Mouse (Mus musculus): Measurements from ENCODE around the gene Smndc1. TPM values are rescaled to one million over a fixed set of nuclear protein-coding genes. Genes with fewer than 3 reads are reported as not detected.
"Not testable (repeated sequence)": the region's sequence is repeated elsewhere in the genome, so short reads cannot be mapped to it uniquely, and the experiment has no call there.

Gene Smndc1
- polyA plus RNA-seq, 1 experiment from 2014 or later: 61.2 TPM

GRCm38 (mm10) chr19:53404837-53405356 lies 14.5 kb upstream of the Smndc1 start:
- Histone ChIP-seq H3K36me3 (ENCODE audit: control insufficient read depth, insufficient read depth, low read length) (no peaks in the 10 kb centered on the region), H3K4me3 (ENCODE audit: low read depth, low read length) (no peak overlapping the region), H3K27ac (ENCODE audit: low read depth, low read length) (no peak overlapping the region), H3K4me2 (no peak overlapping the region), H3K27me3 (ENCODE audit: control insufficient read depth, insufficient read depth, low read length) (no peaks in the 10 kb centered on the region), H3K4me1 (ENCODE audit: control insufficient read depth, insufficient read depth, low read length) (no peaks in the 10 kb centered on the region), H3K9me3 (ENCODE audit: control insufficient read depth, low read length) (no peaks in the 10 kb centered on the region), H3K9ac (ENCODE audit: low read length) (no peak overlapping the region)
- WGBS: 84% methylated on average over 18 of the region's 18 CpGs
- no peak for DNase-seq (ENCODE audit: low spot score, missing footprints)
- ATAC-seq (ENCODE audit: low FRiP score): no peak

- ATAC-seq (ENCODE audit: low FRiP score) (no peak), DNase-seq (ENCODE audit: low spot score, missing footprints) (no peak)
- WGBS: 95% methylated on average over 10 of the region's 10 CpGs
- Histone ChIP-seq H3K36me3 (ENCODE audit: control insufficient read depth, insufficient read depth, low read length) (no peaks in the 10 kb centered on the region), H3K4me2 (no peak overlapping the region), H3K9me3 (ENCODE audit: control insufficient read depth, low read length) (no peaks in the 10 kb centered on the region), H3K4me3 (ENCODE audit: low read depth, low read length) (no peak overlapping the region), H3K4me1 (ENCODE audit: control insufficient read depth, insufficient read depth, low read length) (no peaks in the 10 kb centered on the region), H3K9ac (ENCODE audit: low read length) (no peak overlapping the region), H3K27ac (ENCODE audit: low read depth, low read length) (no peak overlapping the region), H3K27me3 (ENCODE audit: control insufficient read depth, insufficient read depth, low read length) (no peaks in the 10 kb centered on the region)
Measured at GRCm38 (mm10) chr19:53404219-53404836, 13.9 kb upstream of the Smndc1 start.

- 52% methylated on average over 12 of the region's 12 CpGs for WGBS
- no peaks in the 10 kb centered on the region for H3K36me3 ChIP-seq (ENCODE audit: control insufficient read depth, insufficient read depth, low read length)
- no peaks in the 10 kb centered on the region for H3K27me3 ChIP-seq (ENCODE audit: control insufficient read depth, insufficient read depth, low read length)
- no peak overlapping the region for H3K27ac ChIP-seq (ENCODE audit: low read depth, low read length)
- H3K9ac ChIP-seq (ENCODE audit: low read length): no peak overlapping the region
- no peak overlapping the region for H3K4me3 ChIP-seq (ENCODE audit: low read depth, low read length)
- DNase-seq (ENCODE audit: low spot score, missing footprints): no peak
- no peak for ATAC-seq (ENCODE audit: low FRiP score)
- H3K4me1 ChIP-seq (ENCODE audit: control insufficient read depth, insufficient read depth, low read length): no peaks in the 10 kb centered on the region
- no peak overlapping the region for H3K4me2 ChIP-seq
- no peaks in the 10 kb centered on the region for H3K9me3 ChIP-seq (ENCODE audit: control insufficient read depth, low read length)
Measured at GRCm38 (mm10) chr19:53402741-53403432, 12.5 kb upstream of the Smndc1 start.

- no peaks in the 10 kb centered on the region for H3K9me3 ChIP-seq (ENCODE audit: control insufficient read depth, low read length)
- ATAC-seq (ENCODE audit: low FRiP score) (no peak), DNase-seq (ENCODE audit: low spot score, missing footprints) (no peak)
- H3K4me2 ChIP-seq: no peak overlapping the region
- H3K27me3 ChIP-seq (ENCODE audit: control insufficient read depth, insufficient read depth, low read length): no peaks in the 10 kb centered on the region
- no peaks in the 10 kb centered on the region for H3K36me3 ChIP-seq (ENCODE audit: control insufficient read depth, insufficient read depth, low read length)
- H3K4me1 ChIP-seq (ENCODE audit: control insufficient read depth, insufficient read depth, low read length): no peaks in the 10 kb centered on the region
- H3K27ac ChIP-seq (ENCODE audit: low read depth, low read length): no peak overlapping the region
- H3K9ac ChIP-seq (ENCODE audit: low read length): no peak overlapping the region
- WGBS: 86% methylated on average over 16 of the region's 16 CpGs
- no peak overlapping the region for H3K4me3 ChIP-seq (ENCODE audit: low read depth, low read length)
Measured at GRCm38 (mm10) chr19:53400332-53401110, 10.1 kb upstream of the Smndc1 start.

- no peak overlapping the region for H3K4me2 ChIP-seq
- ATAC-seq (ENCODE audit: low FRiP score) (no peak), DNase-seq (ENCODE audit: low spot score, missing footprints) (no peak)
- no peak overlapping the region for H3K4me3 ChIP-seq (ENCODE audit: low read depth, low read length)
- WGBS: 87% methylated on average over 4 of the region's 4 CpGs
- H3K27me3 ChIP-seq (ENCODE audit: control insufficient read depth, insufficient read depth, low read length): no peaks in the 10 kb centered on the region
- no peaks in the 10 kb centered on the region for H3K4me1 ChIP-seq (ENCODE audit: control insufficient read depth, insufficient read depth, low read length)
- H3K9ac ChIP-seq (ENCODE audit: low read length): no peak overlapping the region
- H3K27ac ChIP-seq (ENCODE audit: low read depth, low read length): no peak overlapping the region
- H3K36me3 ChIP-seq (ENCODE audit: control insufficient read depth, insufficient read depth, low read length): no peaks in the 10 kb centered on the region
- no peaks in the 10 kb centered on the region for H3K9me3 ChIP-seq (ENCODE audit: control insufficient read depth, low read length)
Measured at GRCm38 (mm10) chr19:53399213-53399612, 8.8 kb upstream of the Smndc1 start.

- Histone ChIP-seq H3K4me2 (no peak overlapping the region), H3K4me3 (ENCODE audit: low read depth, low read length) (no peak overlapping the region), H3K27me3 (ENCODE audit: control insufficient read depth, insufficient read depth, low read length) (no peaks in the 10 kb centered on the region), H3K9me3 (ENCODE audit: control insufficient read depth, low read length) (no peaks in the 10 kb centered on the region), H3K36me3 (ENCODE audit: control insufficient read depth, insufficient read depth, low read length) (no peaks in the 10 kb centered on the region), H3K27ac (ENCODE audit: low read depth, low read length) (no peak overlapping the region), H3K4me1 (ENCODE audit: control insufficient read depth, insufficient read depth, low read length) (no peaks in the 10 kb centered on the region; the same call in 1 of the 2 replicates), H3K9ac (ENCODE audit: low read length) (no peak overlapping the region)
- ATAC-seq (ENCODE audit: low FRiP score) (no peak), DNase-seq (ENCODE audit: low spot score, missing footprints) (no peak)
- WGBS: 90% methylated on average over 12 of the region's 12 CpGs
Measured at GRCm38 (mm10) chr19:53397451-53398233, 7.3 kb upstream of the Smndc1 start.

GRCm38 (mm10) chr19:53395805-53396204 lies 5.4 kb upstream of the Smndc1 start:
- not testable (repeated sequence) for H3K4me1 ChIP-seq (ENCODE audit: control insufficient read depth, insufficient read depth, low read length); H3K27ac ChIP-seq (ENCODE audit: low read depth, low read length); DNase-seq (ENCODE audit: low spot score, missing footprints); H3K4me2 ChIP-seq; H3K9me3 ChIP-seq (ENCODE audit: control insufficient read depth, low read length); ATAC-seq (ENCODE audit: low FRiP score); H3K9ac ChIP-seq (ENCODE audit: low read length); H3K27me3 ChIP-seq (ENCODE audit: control insufficient read depth, insufficient read depth, low read length); H3K4me3 ChIP-seq (ENCODE audit: low read depth, low read length); H3K36me3 ChIP-seq (ENCODE audit: control insufficient read depth, insufficient read depth, low read length)
- WGBS: 48% methylated on average over 5 of the region's 5 CpGs

- not testable (repeated sequence) for ATAC-seq (ENCODE audit: low FRiP score)
- WGBS: 73% methylated on average over 3 of the region's 3 CpGs
Measured at GRCm38 (mm10) chr19:53394956-53395355, 4.6 kb upstream of the Smndc1 start.

More at GRCm38 (mm10) chr19:53394956-53395355, 4.6 kb upstream of the Smndc1 start:
- not testable (repeated sequence) for H3K27ac ChIP-seq (ENCODE audit: low read depth, low read length); H3K4me3 ChIP-seq (ENCODE audit: low read depth, low read length); H3K4me1 ChIP-seq (ENCODE audit: control insufficient read depth, insufficient read depth, low read length); H3K9me3 ChIP-seq (ENCODE audit: control insufficient read depth, low read length); DNase-seq (ENCODE audit: low spot score, missing footprints); H3K27me3 ChIP-seq (ENCODE audit: control insufficient read depth, insufficient read depth, low read length); H3K4me2 ChIP-seq; H3K9ac ChIP-seq (ENCODE audit: low read length); H3K36me3 ChIP-seq (ENCODE audit: control insufficient read depth, insufficient read depth, low read length)

All from midbrain, embryonic 11.5 days (tissue).